17 mouse cellular contexts compared by ENCODE assay signal in the genomic region with DNA sequence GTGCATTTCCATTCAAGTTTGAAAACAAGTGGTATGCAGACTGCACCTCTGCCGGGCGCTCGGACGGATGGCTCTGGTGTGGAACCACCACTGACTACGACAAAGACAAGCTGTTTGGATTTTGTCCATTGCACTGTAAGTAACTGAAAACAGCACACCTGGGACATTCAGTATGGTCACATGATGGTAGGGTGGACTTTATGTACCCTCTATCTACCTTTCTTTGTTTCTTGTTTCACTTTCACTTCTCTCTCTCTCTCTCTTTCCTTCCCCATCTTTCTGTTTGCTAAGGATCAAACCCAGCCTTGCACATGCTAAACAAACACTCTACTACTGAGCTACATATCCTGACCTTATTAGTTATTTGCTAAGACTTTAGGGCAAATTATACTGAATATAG. TPM values are rescaled to one million over a fixed set of nuclear protein-coding genes. Genes with fewer than 3 reads are reported as not detected.
DNase-seq lines count a peak whose midpoint lies in the region; ATAC-seq and TF ChIP-seq lines count a peak whose summit lies in the region.
"Had no signal": no experiment of that assay in that cellular context is flagged by ENCODE, and none has a peak within 500 bp of the region (broad histone marks: within the 10 kb centered on the region; RNA-seq: fewer than 3 reads in every experiment).

No protein-coding gene starts in this region.

- H3K4me1 ChIP-seq in CH12.LX (ENCODE audit: control insufficient read depth in 1 of 2, insufficient read depth in 2 of 2): peaks cover 2 to 25% of the 10 kb centered on the region in 2 experiments; a peak in 2 of 4 replicates
- no peaks in the 10 kb centered on the region for H3K4me1 ChIP-seq in hindbrain, embryonic 13.5 days (replicated peaks)
- H3K4me1 ChIP-seq: forebrain, embryonic 10.5 days; hindbrain, embryonic 12.5 days; limb, embryonic 10.5 days; midbrain, embryonic 13.5 days had no signal

- 0 out of 2 replicates have a peak overlapping the region, but pooled peaks have one; percentile 1 for H3K27ac ChIP-seq in CH12.LX (ENCODE audit: insufficient read depth, low read depth)
- no peak overlapping the region for H3K27ac ChIP-seq in hindbrain, embryonic 13.5 days
- H3K27ac ChIP-seq: forebrain, embryonic 10.5 days; hindbrain, embryonic 12.5 days; limb, embryonic 10.5 days; liver, embryonic 14.5 days; midbrain, embryonic 13.5 days had no signal

- TF ChIP-seq POLR2A in CH12.LX (IDR thresholded peaks at IDR 0.05; ENCODE audit: low read depth, low read length): no peak

- no peak for TF ChIP-seq CTCF in CH12.LX (conservative IDR thresholded peaks at IDR 0.05 in 1 of 2, IDR thresholded peaks at IDR 0.05 in 1 of 2; ENCODE audit: low read depth in 2 of 2, low read length in 2 of 2)

- 92% methylated on average over 5 of the region's 5 CpGs for WGBS in hindbrain, embryonic 13.5 days

- dilution Hi-C loops in CH12.LX (cut with MboI; ENCODE audit: extremely low pct_ligation_motif_present, extremely low pct_unique_long_range_greater_than_20kb, low sequenced_read_pairs): no loop called here

- in situ Hi-C loops in CH12.LX (cut with MboI; ENCODE audit: low pct_ligation_motif_present, low pct_unique_long_range_greater_than_20kb, low sequenced_read_pairs): no loop called here

- DNase-seq in A20 (ENCODE audit: low read depth, low spot score) (peak; percentile 71), CH12.LX (ENCODE audit: extremely low read depth) (peak; percentile 41)
- DNase-seq in naive thymus-derived CD4-positive, alpha-beta T cell, adult 2 months (ENCODE audit: low read depth): peak; percentile 4
- no peak for DNase-seq in gastrocnemius, adult 8-10 months (ENCODE audit: low spot score in 2 of 2)
- DNase-seq in T-cell, adult 2 months (ENCODE audit: low spot score): no peak
- DNase-seq: adrenal gland, adult 2 months; cerebellum, adult 18-20 months; heart, adult 18-20 months; kidney, adult 9 months; right cerebral cortex, postnatal 25 days had no signal

- H3K27me3 ChIP-seq in CH12.LX (replicated peaks): no peaks in the 10 kb centered on the region
- H3K27me3 ChIP-seq in hindbrain, embryonic 13.5 days: no peaks in the 10 kb centered on the region
- H3K27me3 ChIP-seq: hindbrain, embryonic 12.5 days; midbrain, embryonic 13.5 days had no signal

- H3K4me2 ChIP-seq in CH12.LX (ENCODE audit: insufficient read depth, low read depth, poor library complexity, severe bottlenecking): peak overlapping the region; percentile 87
- H3K4me2 ChIP-seq in hindbrain, embryonic 13.5 days: no peak overlapping the region
- H3K4me2 ChIP-seq: hindbrain, embryonic 12.5 days; midbrain, embryonic 13.5 days had no signal

- H3K9ac ChIP-seq in CH12.LX (ENCODE audit: insufficient read depth, low read depth): peak overlapping the region; percentile 1; the same call in 1 of the 2 replicates
- H3K9ac ChIP-seq in hindbrain, embryonic 13.5 days: no peak overlapping the region
- H3K9ac ChIP-seq: hindbrain, embryonic 12.5 days; liver, embryonic 14.5 days; midbrain, embryonic 13.5 days had no signal

- peak overlapping the region; percentile 55 to 68 (median 59) for H3K4me3 ChIP-seq in CH12.LX (replicated peaks in 1 of 3; ENCODE audit: low read depth in 2 of 3, low read length in 2 of 3, poor library complexity in 1 of 3)
- no peak overlapping the region for H3K4me3 ChIP-seq in hindbrain, embryonic 13.5 days
- H3K4me3 ChIP-seq: forebrain, embryonic 10.5 days; hindbrain, embryonic 12.5 days; limb, embryonic 10.5 days; midbrain, embryonic 13.5 days had no signal

- no peaks in the 10 kb centered on the region for H3K9me3 ChIP-seq in CH12.LX (replicated peaks; ENCODE audit: low read length)
- H3K9me3 ChIP-seq in hindbrain, embryonic 13.5 days: no peaks in the 10 kb centered on the region
- H3K9me3 ChIP-seq: forebrain, embryonic 10.5 days; hindbrain, embryonic 12.5 days; limb, embryonic 10.5 days; midbrain, embryonic 13.5 days had no signal

- no peaks in the 10 kb centered on the region for H3K79me2 ChIP-seq in CH12.LX (replicated peaks; ENCODE audit: control insufficient read depth, extremely low read depth, insufficient read depth, poor library complexity, severe bottlenecking)

- TF ChIP-seq EP300 in CH12.LX (IDR thresholded peaks at IDR 0.05; ENCODE audit: low read length): peak; percentile 65

- no peak for TF ChIP-seq RAD21 in CH12.LX (IDR thresholded peaks at IDR 0.05; ENCODE audit: low read depth, low read length)

- peak; percentile 61 for ATAC-seq in inflammation-experienced regulatory T-cells, adult 6 months
- ATAC-seq in hindbrain, embryonic 13.5 days (ENCODE audit: low FRiP score): no peak
- ATAC-seq: midbrain, embryonic 13.5 days had no signal

- H3K36me3 ChIP-seq in CH12.LX (replicated peaks in 1 of 2; ENCODE audit: control insufficient read depth in 1 of 2, insufficient read depth in 1 of 2, low read length in 1 of 2): no peaks in the 10 kb centered on the region
- no peaks in the 10 kb centered on the region for H3K36me3 ChIP-seq in hindbrain, embryonic 13.5 days
- H3K36me3 ChIP-seq: forebrain, embryonic 10.5 days; hindbrain, embryonic 12.5 days; limb, embryonic 10.5 days; midbrain, embryonic 13.5 days had no signal

TF ChIP-seq in CH12.LX, 34 proteins besides CTCF, POLR2A, EP300 and RAD21:
- peak; percentile 8; the same call in 1 of the 2 replicates for TF ChIP-seq MAFK (IDR thresholded peaks at IDR 0.05; ENCODE audit: insufficient replicate concordance, low read length)
- TF ChIP-seq POLR2AphosphoS2 (IDR thresholded peaks at IDR 0.05; ENCODE audit: low read depth, low read length): no peak
- no peak for TF ChIP-seq MXI1 (IDR thresholded peaks at IDR 0.05; ENCODE audit: low read depth, low read length)
- TF ChIP-seq SMC3 (IDR thresholded peaks at IDR 0.05; ENCODE audit: low read depth, low read length): no peak
- TF ChIP-seq MEF2A (IDR thresholded peaks at IDR 0.05; ENCODE audit: borderline replicate concordance, low read depth, low read length): 0 out of 2 replicates have a peak, but pooled peaks have one; percentile 11
- TF ChIP-seq ZKSCAN1 (IDR thresholded peaks at IDR 0.05; ENCODE audit: borderline replicate concordance, low read depth, low read length): no peak
- TF ChIP-seq GABPA (IDR thresholded peaks at IDR 0.05; ENCODE audit: insufficient replicate concordance, low read depth, low read length): no peak
- TF ChIP-seq MYC (IDR thresholded peaks at IDR 0.05; ENCODE audit: low read depth, low read length): no peak
- peak; percentile 66 for TF ChIP-seq USF2 (conservative IDR thresholded peaks at IDR 0.05; ENCODE audit: low read depth, low read length)
- peak; percentile 62 for TF ChIP-seq BHLHE40 (IDR thresholded peaks at IDR 0.05; ENCODE audit: low read depth, low read length)
- TF ChIP-seq ZC3H11A (IDR thresholded peaks at IDR 0.05; ENCODE audit: low read depth, low read length): no peak
- no peak for TF ChIP-seq JUN (IDR thresholded peaks at IDR 0.05; ENCODE audit: insufficient read depth, low read depth, low read length)
- TF ChIP-seq USF1 (IDR thresholded peaks at IDR 0.05; ENCODE audit: low read depth, low read length): peak; percentile 70
- peak; percentile 58; the same call in 1 of the 2 replicates for TF ChIP-seq MAX (IDR thresholded peaks at IDR 0.05; ENCODE audit: low read length)
- no peak for TF ChIP-seq NRF1 (IDR thresholded peaks at IDR 0.05; ENCODE audit: low read depth, low read length)
- TF ChIP-seq TCF12 (IDR thresholded peaks at IDR 0.05; ENCODE audit: low read depth, low read length): 0 out of 2 replicates have a peak, but pooled peaks have one; percentile 22
- TF ChIP-seq TBP (conservative IDR thresholded peaks at IDR 0.05; ENCODE audit: low read depth, low read length): no peak
- TF ChIP-seq RCOR1 (conservative IDR thresholded peaks at IDR 0.05; ENCODE audit: low read depth, low read length): 0 out of 2 replicates have a peak, but pooled peaks have one; percentile 20
- TF ChIP-seq SIN3A (IDR thresholded peaks at IDR 0.05; ENCODE audit: low read length): no peak
- no peak for TF ChIP-seq PAX5 (IDR thresholded peaks at IDR 0.05; ENCODE audit: low read length)
- no peak for TF ChIP-seq CHD1 (IDR thresholded peaks at IDR 0.05; ENCODE audit: low read depth, low read length)
- TF ChIP-seq JUND (conservative IDR thresholded peaks at IDR 0.05; ENCODE audit: low read depth, low read length): no peak
- TF ChIP-seq IRF4 (IDR thresholded peaks at IDR 0.05; ENCODE audit: low read depth, low read length): peak; percentile 75
- TF ChIP-seq ETS1 (conservative IDR thresholded peaks at IDR 0.05; ENCODE audit: low read depth, low read length): peak; percentile 33; the same call in 1 of the 2 replicates

RNA-seq across cellular contexts. Expression of a gene that starts 15.0 kb away (rescaled TPM):
- total RNA-seq in CH12.LX (2012; rRNA removed) (0.13 and 0.17 TPM in 2 replicates), CH12.LX (2014; rRNA removed) (0.66 and 0.89 TPM in 2 replicates)
- 0.73 and 0.89 TPM in 2 replicates for polyA plus RNA-seq in CH12.LX (2012; ENCODE audit: insufficient read length, low read depth)
- polyA plus RNA-seq in inflammation-experienced regulatory T-cells, adult 6 months (2017; shearing (Covaris generic)): under 1 TPM in 2 of 3 experiments, not detected in 1; 0.12 to 0.26 TPM
- total RNA-seq in gastrocnemius, adult 8-10 months (2022): 1 to 10 TPM; 2.8 to 7.1 (median 4.1) TPM
- 5.4 and 5.6 TPM in 2 replicates for polyA plus RNA-seq in hindbrain, embryonic 13.5 days (2015; fragmentation: Nextera tagmentation; extraction: Ambion mirVana)

Comparison
In these comparisons a context has a peak if more than half of its experiments do, and no peak if none do; other contexts are left out.
1. DNase-seq: peak in A20 (single experiment), CH12.LX (single experiment) and naive thymus-derived CD4-positive, alpha-beta T cell, adult 2 months (single experiment); none in gastrocnemius, adult 8-10 months (0 of 2) and T-cell, adult 2 months (single experiment).